Mouse (Mus musculus) stomach, postnatal 0 days (tissue): Measurements from ENCODE around the gene Sppl3. TPM values are rescaled to one million over a fixed set of nuclear protein-coding genes. Genes with fewer than 3 reads are reported as not detected.
A peak's percentile ranks its signal among the peaks of the same experiment; 100 is the strongest.

Experiments
- ATAC-seq: fragments of 200-750 bp; cut with Nextera tagmentation; 2 replicates; pipeline ENCODE4 v1.8.0; 2017; ENCODE audit not compliant: low FRiP score, low TSS enrichment
- DNase-seq: peaks from one replicate; pipeline ENCODE4 v3.0.0-alpha.2; 2016; ENCODE audit warnings: low spot score
- H3K27ac ChIP-seq: fragments of 300-500 bp; sonication (generic); replicated peaks from 2 replicates; pipeline ENCODE4 v1.5.1; 2014; ENCODE audit warnings: mild to moderate bottlenecking, control low read depth
- H3K27me3 ChIP-seq: fragments of 300-500 bp; sonication (generic); 2 replicates; pipeline ENCODE4 v1.6.1; 2014; ENCODE audit warnings: low read length; ENCODE audit not compliant: control insufficient read depth, insufficient read depth
- H3K36me3 ChIP-seq: fragments of 300-500 bp; sonication (generic); 2 replicates; pipeline ENCODE4 v1.6.1; 2014; ENCODE audit warnings: low read length, mixed read lengths; ENCODE audit not compliant: control insufficient read depth, insufficient read depth
- H3K4me1 ChIP-seq: fragments of 300-500 bp; sonication (generic); replicated peaks from 2 replicates; pipeline ENCODE4 v1.6.1; 2014; ENCODE audit warnings: antibody characterized with exemption; ENCODE audit not compliant: control insufficient read depth, insufficient read depth
- H3K4me2 ChIP-seq: fragments of 300-500 bp; sonication (generic); replicated peaks from 2 replicates; pipeline ENCODE4 v1.6.1; 2014; ENCODE audit warnings: low read depth, mild to moderate bottlenecking, control low read depth, moderate library complexity
- H3K4me3 ChIP-seq: fragments of 300-500 bp; sonication (generic); 2 replicates; pipeline ENCODE4 v1.5.1; 2014; ENCODE audit warnings: low read depth, low read length, control low read depth
- H3K9ac ChIP-seq: fragments of 300-500 bp; sonication (generic); 2 replicates; pipeline ENCODE4 v1.6.1; 2014; ENCODE audit warnings: mild to moderate bottlenecking, low read length, control low read depth, mixed read lengths
- H3K9me3 ChIP-seq: fragments of 300-500 bp; sonication (generic); 2 replicates; pipeline ENCODE4 v1.6.1; 2016; ENCODE audit warnings: low read length; ENCODE audit not compliant: control insufficient read depth
- CTCF ChIP-seq: IDR thresholded peaks from 2 replicates; pipeline ENCODE4 v1.5.1; 2016; ENCODE audit warnings: antibody characterized with exemption, low read depth, mild to moderate bottlenecking, moderate library complexity
- EP300 ChIP-seq: optimal IDR thresholded peaks from 2 replicates; pipeline ENCODE3; 2016; ENCODE audit warnings: antibody characterized with exemption
- WGBS: fragments of 180-500 bp; shearing (Covaris S2); extraction: QIAGEN DNeasy Blood & Tissue Kit; methylation state at CpG from one replicate; pipeline ENCODE4 v1.1.7; 2014; 5-methylcytosine and 5-hydroxymethylcytosine counted together
- polyA plus RNA-seq: library from polyadenylated mRNA; unstranded; fragments of >200 nt; fragmentation: Nextera tagmentation; extraction: Ambion mirVana; gene quantifications from 2 replicates; pipeline ENCODE4 v1.2.1, GENCODE M21; 2015

The Sppl3 gene
- polyA plus RNA-seq, 1 experiment from 2014 or later: 25.2 TPM

- 55% methylated on average over 7 of the region's 7 CpGs for WGBS
- Histone ChIP-seq H3K4me1 (no peaks in the 10 kb centered on the region), H3K27me3 (no peaks in the 10 kb centered on the region), H3K4me3 (no peak overlapping the region), H3K36me3 (no peaks in the 10 kb centered on the region), H3K9me3 (no peaks in the 10 kb centered on the region), H3K9ac (no peak overlapping the region), H3K4me2 (no peak overlapping the region), H3K27ac (no peak overlapping the region)
- no peak for TF ChIP-seq EP300
- no peak for TF ChIP-seq CTCF
- DNase-seq (no peak), ATAC-seq (no peak)
These were observed 11.1 kb downstream of the Sppl3 start for GRCm38 (mm10) chr5:115022021-115022420.

GRCm38 (mm10) chr5:115026170-115026569, 15.2 kb downstream of the Sppl3 start:
- no peak for ATAC-seq
- WGBS: 63% methylated on average over 4 of the region's 4 CpGs
- TF ChIP-seq CTCF (no peak), EP300 (no peak)

GRCm38 (mm10) chr5:115027109-115027508, 16.2 kb downstream of the Sppl3 start:
- no peak overlapping the region for H3K4me2 ChIP-seq
- no peaks in the 10 kb centered on the region for H3K4me1 ChIP-seq
- no peaks in the 10 kb centered on the region for H3K9me3 ChIP-seq
- DNase-seq (no peak), ATAC-seq (no peak)
- 86% methylated on average over 3 of the region's 3 CpGs for WGBS
- TF ChIP-seq EP300: no peak
- H3K27me3 ChIP-seq: no peaks in the 10 kb centered on the region
- H3K36me3 ChIP-seq: no peaks in the 10 kb centered on the region
- no peak overlapping the region for H3K27ac ChIP-seq
- no peak overlapping the region for H3K9ac ChIP-seq
- H3K4me3 ChIP-seq: no peak overlapping the region

More at GRCm38 (mm10) chr5:115026170-115026569, 15.2 kb downstream of the Sppl3 start:
- no peak for DNase-seq
- H3K4me2 ChIP-seq: no peak overlapping the region
- H3K4me1 ChIP-seq: no peaks in the 10 kb centered on the region
- no peak overlapping the region for H3K4me3 ChIP-seq
- H3K36me3 ChIP-seq: no peaks in the 10 kb centered on the region
- no peaks in the 10 kb centered on the region for H3K9me3 ChIP-seq
- H3K9ac ChIP-seq: no peak overlapping the region
- no peaks in the 10 kb centered on the region for H3K27me3 ChIP-seq
- no peak overlapping the region for H3K27ac ChIP-seq

GRCm38 (mm10) chr5:115028920-115029319, 18.0 kb downstream of the Sppl3 start:
- ATAC-seq (no peak), DNase-seq (no peak)
- H3K4me1 ChIP-seq: peaks cover 4% of the 10 kb centered on the region; the same call in 1 of the 2 replicates
- no peak overlapping the region for H3K9ac ChIP-seq
- H3K9me3 ChIP-seq: no peaks in the 10 kb centered on the region
- no peak overlapping the region for H3K4me2 ChIP-seq
- no peak overlapping the region for H3K4me3 ChIP-seq
- WGBS: 87% methylated on average over 4 of the region's 4 CpGs
- no peaks in the 10 kb centered on the region for H3K27me3 ChIP-seq
- TF ChIP-seq EP300 (no peak), CTCF (no peak)
- H3K36me3 ChIP-seq: no peaks in the 10 kb centered on the region
- no peak overlapping the region for H3K27ac ChIP-seq

- TF ChIP-seq CTCF: no peak
- no peak for TF ChIP-seq EP300
- H3K36me3 ChIP-seq: no peaks in the 10 kb centered on the region
- WGBS: 83% methylated on average over 3 of the region's 3 CpGs
- 0 out of 2 replicates have a peak overlapping the region, but pooled peaks have one; percentile 2 for H3K9ac ChIP-seq
- no peak overlapping the region for H3K27ac ChIP-seq
- peaks cover 4% of the 10 kb centered on the region; the same call in 1 of the 2 replicates for H3K4me1 ChIP-seq
- no peak overlapping the region for H3K4me2 ChIP-seq
- no peaks in the 10 kb centered on the region for H3K9me3 ChIP-seq
- no peak overlapping the region for H3K4me3 ChIP-seq
- DNase-seq (no peak), ATAC-seq (no peak)
- H3K27me3 ChIP-seq: no peaks in the 10 kb centered on the region
These were observed 18.6 kb downstream of the Sppl3 start for GRCm38 (mm10) chr5:115029509-115029908.

GRCm38 (mm10) chr5:115031576-115031975, 20.6 kb downstream of the Sppl3 start:
- H3K27me3 ChIP-seq: no peaks in the 10 kb centered on the region
- no peak overlapping the region for H3K9ac ChIP-seq
- ATAC-seq (no peak), DNase-seq (no peak)
- TF ChIP-seq EP300: no peak
- TF ChIP-seq CTCF: no peak
- H3K4me3 ChIP-seq: no peak overlapping the region
- 0 out of 2 replicates have a peak overlapping the region, but pooled peaks have one; percentile 18 for H3K27ac ChIP-seq
- no peak overlapping the region for H3K4me2 ChIP-seq
- H3K9me3 ChIP-seq: no peaks in the 10 kb centered on the region
- peaks cover 4% of the 10 kb centered on the region; the same call in 1 of the 2 replicates for H3K4me1 ChIP-seq
- WGBS: 68% methylated on average over 5 of the region's 5 CpGs
- H3K36me3 ChIP-seq: no peaks in the 10 kb centered on the region
